Mouse (Mus musculus) brain, embryonic 14.5 days (tissue): ENCODE measurements around the gene Ppp1r36. TPM values are rescaled to one million over a fixed set of nuclear protein-coding genes. Genes with fewer than 3 reads are reported as not detected.

Experiments
- DNase-seq: peaks from one replicate; pipeline ENCODE4 v3.0.0-alpha.2; 2011; ENCODE audit warnings: low read depth
- CTCF ChIP-seq: fragments of 200-500 bp; IDR thresholded peaks from 2 replicates; pipeline ENCODE4 v1.5.1; 2012; ENCODE audit warnings: inconsistent platforms, mild to moderate bottlenecking, moderate library complexity, borderline replicate concordance; ENCODE audit not compliant: insufficient read depth, insufficient read length; ENCODE audit errors: extremely low read depth
- POLR2A ChIP-seq: fragments of 200-500 bp; IDR thresholded peaks from 2 replicates; pipeline ENCODE4 v1.6.1; 2012; ENCODE audit warnings: mild to moderate bottlenecking, inconsistent platforms, borderline replicate concordance; ENCODE audit not compliant: poor library complexity, insufficient read depth, insufficient read length, severe bottlenecking; ENCODE audit errors: extremely low read depth
- polyA plus RNA-seq: library from polyadenylated mRNA; depleted of rRNA; stranded (reverse); fragments of >200 nt; gene quantifications from 2 replicates; pipeline ENCODE4 v1.2.3, GENCODE M21; 2012; rRNA removed

Gene Ppp1r36
- polyA plus RNA-seq, 1 experiment, result 1.2 TPM

DNA sequence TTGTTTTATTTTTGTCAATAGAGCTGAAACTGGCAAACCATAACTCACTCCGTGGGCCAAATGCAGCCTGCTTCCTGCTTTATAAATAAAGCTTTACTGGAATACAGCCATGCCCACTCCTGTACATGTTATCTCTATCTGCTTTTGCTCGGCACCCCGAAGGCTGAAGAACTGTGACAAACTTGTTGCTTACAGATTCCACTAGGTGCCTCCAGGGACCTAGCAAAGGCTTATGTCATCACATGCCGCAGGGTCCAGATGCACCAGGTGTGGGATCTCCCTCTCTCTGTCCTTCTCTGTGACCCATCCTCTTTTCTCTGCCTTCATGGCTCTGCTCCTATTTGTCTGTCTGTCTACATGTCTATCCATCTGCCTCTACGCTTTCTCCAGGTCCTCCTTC, 61.8 kb downstream of the Ppp1r36 start:
- no peak for TF ChIP-seq CTCF
- no peak for TF ChIP-seq POLR2A
- no peak for DNase-seq

DNA sequence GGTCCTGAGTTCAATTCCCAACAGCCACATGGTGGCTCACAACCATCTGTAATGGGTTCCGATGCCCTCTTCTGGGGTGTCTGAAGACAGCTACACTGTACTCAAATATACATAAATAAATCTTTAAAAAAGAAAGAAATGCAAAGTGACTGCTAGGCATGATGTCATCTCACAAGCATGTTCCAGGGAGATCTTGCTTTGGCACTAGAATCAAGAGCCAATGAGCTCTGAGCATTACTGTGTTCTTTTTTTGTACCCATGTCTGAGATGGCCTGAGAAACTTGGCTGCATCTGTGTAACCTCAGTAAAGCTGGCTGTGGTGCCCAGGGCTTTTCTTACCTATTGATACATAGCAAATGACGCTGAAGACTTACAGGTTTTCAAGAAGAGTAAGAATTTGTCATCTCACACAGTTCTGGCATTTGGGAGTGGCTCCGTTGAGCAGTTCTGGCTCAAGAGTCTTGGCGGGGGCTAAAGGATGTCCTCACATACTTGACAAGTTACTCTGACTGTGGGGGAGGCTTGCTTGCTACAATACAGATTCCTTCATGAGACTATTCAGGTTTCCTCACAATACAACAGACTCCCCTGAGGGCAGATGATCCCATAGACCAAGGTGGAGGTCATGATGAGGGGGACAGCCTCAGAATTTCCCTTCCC, 62.6 kb downstream of the Ppp1r36 start:
- TF ChIP-seq POLR2A (no peak), CTCF (no peak)
- no peak for DNase-seq

DNA sequence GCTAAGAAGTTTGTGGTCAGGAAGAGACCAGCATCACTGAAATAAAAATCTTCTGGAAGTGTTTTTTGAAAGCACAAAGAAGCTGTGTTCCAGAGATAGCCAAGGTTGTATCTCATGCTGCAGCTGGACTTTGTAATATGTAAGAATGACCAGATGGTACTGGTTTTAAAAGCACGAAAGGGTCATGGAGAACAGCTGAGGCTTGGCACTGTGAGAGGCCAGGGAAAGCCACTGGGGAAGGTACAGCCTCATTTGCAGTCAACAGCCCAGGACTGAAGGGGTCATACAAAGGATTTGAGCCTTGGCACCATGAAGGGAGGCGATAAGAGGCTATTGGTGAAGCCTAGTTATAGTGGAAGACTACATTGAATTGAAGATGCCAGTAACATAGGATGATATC, 65.1 kb downstream of the Ppp1r36 start:
- DNase-seq, result no peak
- TF ChIP-seq POLR2A (no peak), CTCF (no peak)

DNA sequence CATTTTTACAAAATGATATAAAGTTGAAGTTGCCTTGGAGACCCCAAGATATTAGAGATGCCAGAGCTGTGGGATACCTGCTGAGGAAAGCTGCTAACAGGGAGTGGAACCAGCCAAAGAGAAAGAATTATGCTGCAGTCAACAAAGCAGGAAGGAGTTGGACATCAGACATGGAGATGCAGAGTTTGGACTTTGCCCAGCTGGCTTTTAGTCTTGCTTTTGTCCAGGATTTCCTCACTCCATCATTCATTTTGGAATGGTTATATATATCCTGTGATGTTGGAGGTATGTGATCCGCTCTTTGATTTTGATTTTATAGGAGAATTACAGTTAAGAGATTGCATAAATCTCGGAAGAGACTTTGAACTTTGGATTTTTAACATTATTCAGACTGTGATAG, 65.6 kb downstream of the Ppp1r36 start:
- TF ChIP-seq CTCF, result no peak
- TF ChIP-seq POLR2A, result no peak
- no peak for DNase-seq

DNA sequence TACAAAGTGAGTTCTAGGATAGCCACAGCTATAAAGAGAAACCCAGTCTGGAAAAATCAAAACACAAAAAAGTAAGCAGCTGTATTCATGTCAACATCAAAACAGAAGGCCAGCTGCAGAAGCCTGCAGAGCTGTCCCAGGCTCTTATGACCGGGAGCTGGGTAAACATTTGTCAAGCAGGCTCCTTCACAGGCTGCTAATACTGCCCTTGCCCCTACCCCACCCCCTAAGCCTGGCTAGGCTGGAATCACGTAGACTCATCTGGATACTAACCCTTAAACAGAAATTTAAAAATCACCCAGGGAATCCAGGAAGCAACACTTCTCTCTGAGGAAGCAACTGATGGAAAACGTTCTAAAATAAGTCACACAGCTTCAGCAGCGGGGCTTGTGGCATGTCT, 67.5 kb downstream of the Ppp1r36 start:
- DNase-seq, result no peak
- TF ChIP-seq POLR2A, result no peak
- no peak for TF ChIP-seq CTCF

DNA sequence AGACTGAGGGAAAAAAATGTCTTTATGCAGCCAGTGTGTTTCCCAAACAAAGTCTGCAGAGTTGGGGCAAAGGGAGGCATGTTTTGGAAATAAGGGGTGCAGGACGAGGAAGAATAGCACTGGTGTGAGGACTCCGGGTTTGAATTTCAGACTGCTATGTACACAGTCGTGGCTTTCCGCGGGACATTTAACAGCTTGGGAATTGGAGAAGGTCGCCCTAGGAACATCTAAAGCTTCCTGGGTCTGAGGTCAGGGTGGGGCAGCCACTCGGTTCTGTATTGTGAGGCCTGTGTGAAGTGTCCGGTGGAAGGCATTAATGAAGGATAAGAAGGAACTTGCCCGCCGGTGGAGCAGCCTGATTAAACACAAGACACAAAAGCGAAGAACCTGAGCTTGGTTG, 68.0 kb downstream of the Ppp1r36 start:
- no peak for DNase-seq
- no peak for TF ChIP-seq CTCF
- TF ChIP-seq POLR2A, result no peak

DNA sequence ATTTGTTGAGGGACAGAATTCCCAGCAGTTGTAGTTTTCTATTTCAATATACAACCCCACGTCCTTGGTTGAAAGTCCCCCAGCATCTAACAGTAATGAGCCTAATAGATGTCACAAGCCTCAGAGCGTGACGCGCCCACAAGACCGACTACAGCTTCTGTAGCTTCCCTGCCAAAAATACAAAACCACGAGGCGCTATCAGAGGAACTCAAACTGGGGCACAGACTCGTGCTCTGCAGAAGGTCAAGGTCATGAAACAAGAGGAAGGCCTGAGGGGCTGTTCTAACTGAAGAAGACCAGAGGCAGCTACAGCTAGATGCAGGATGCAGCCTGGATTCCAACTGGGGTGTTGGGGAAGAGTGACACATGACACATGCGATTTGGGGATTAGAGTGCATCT, 69.6 kb downstream of the Ppp1r36 start:
- no peak for DNase-seq
- TF ChIP-seq CTCF (no peak), POLR2A (no peak)

Other genes with a start within 250 kb of the Ppp1r36 start
- 0.27 and 0.28 TPM in 2 replicates for gene Esr2, start 240.3 kb upstream of the Ppp1r36 start, polyA plus RNA-seq
- 0.04 TPM in 1 of 2 replicates, not detected in the other for gene Tex21, start 170.8 kb upstream of the Ppp1r36 start, polyA plus RNA-seq
- gene Mthfd1, start 162.2 kb upstream of the Ppp1r36 start, polyA plus RNA-seq, result 27.9 and 30.9 TPM in 2 replicates
- 4.2 and 8.5 TPM in 2 replicates for gene Akap5, start 92.6 kb upstream of the Ppp1r36 start, polyA plus RNA-seq
- gene Zbtb25, start 47.9 kb upstream of the Ppp1r36 start, polyA plus RNA-seq, result 22.3 and 24.8 TPM in 2 replicates
- gene Zbtb1, start 47.3 kb upstream of the Ppp1r36 start, polyA plus RNA-seq, result 3.1 and 3.4 TPM in 2 replicates
- 3.9 and 5.4 TPM in 2 replicates for gene Hspa2, start 13.4 kb upstream of the Ppp1r36 start, polyA plus RNA-seq
- 3.1 and 5.2 TPM in 2 replicates for gene Plekhg3, start 113.4 kb downstream of the Ppp1r36 start, polyA plus RNA-seq